Mouse (Mus musculus) intestine, embryonic 15.5 days (tissue): Measurements from ENCODE around the gene Klc2. TPM values are rescaled to one million over a fixed set of nuclear protein-coding genes. Genes with fewer than 3 reads are reported as not detected.
A peak's percentile ranks its signal among the peaks of the same experiment; 100 is the strongest.
"Not testable (repeated sequence)": the region's sequence is repeated elsewhere in the genome, so short reads cannot be mapped to it uniquely, and the experiment has no call there.

Source experiments
- ATAC-seq: fragments of 200-750 bp; cut with Nextera tagmentation; 2 replicates; pipeline ENCODE4 v1.8.0; 2017; ENCODE audit warnings: moderate TSS enrichment, moderate library complexity
- H3K27ac ChIP-seq: fragments of 300-500 bp; sonication (generic); 2 replicates; pipeline ENCODE4 v1.5.1; 2015; ENCODE audit warnings: mild to moderate bottlenecking, inconsistent platforms
- H3K27me3 ChIP-seq: fragments of 300-500 bp; sonication (generic); replicated peaks from 2 replicates; pipeline ENCODE4 v1.6.1; 2015; ENCODE audit warnings: inconsistent platforms
- H3K36me3 ChIP-seq: fragments of 300-500 bp; sonication (generic); 2 replicates; pipeline ENCODE4 v1.6.1; 2015; ENCODE audit warnings: inconsistent platforms
- H3K4me1 ChIP-seq: fragments of 300-500 bp; sonication (generic); replicated peaks from 2 replicates; pipeline ENCODE4 v1.6.1; 2015; ENCODE audit warnings: inconsistent platforms
- H3K4me2 ChIP-seq: fragments of 300-500 bp; sonication (generic); replicated peaks from 2 replicates; pipeline ENCODE4 v1.6.1; 2015; ENCODE audit warnings: mild to moderate bottlenecking, inconsistent platforms
- H3K4me3 ChIP-seq: fragments of 300-500 bp; sonication (generic); replicated peaks from 2 replicates; pipeline ENCODE4 v1.5.1; 2015; ENCODE audit warnings: inconsistent platforms
- H3K9ac ChIP-seq: fragments of 300-500 bp; sonication (generic); 2 replicates; pipeline ENCODE4 v1.6.1; 2015; ENCODE audit warnings: inconsistent platforms
- H3K9me3 ChIP-seq: fragments of 300-500 bp; sonication (generic); 2 replicates; pipeline ENCODE4 v1.6.1; 2016; ENCODE audit warnings: inconsistent platforms
- WGBS: fragments of 180-500 bp; shearing (Covaris S2); methylation state at CpG from one replicate; pipeline ENCODE4 v1.1.7; 2015; 5-methylcytosine and 5-hydroxymethylcytosine counted together
- polyA plus RNA-seq: library from polyadenylated mRNA; unstranded; fragments of >200 nt; fragmentation: Nextera tagmentation; extraction: Ambion mirVana; gene quantifications from 2 replicates; pipeline ENCODE4 v1.2.1, GENCODE M21; 2015

The Klc2 gene
- 12.1 and 16.6 TPM in 2 replicates for polyA plus RNA-seq

- Histone ChIP-seq H3K4me2 (peak within 1 kb of the TSS; percentile 72), H3K27ac (peak within 1 kb of the TSS; percentile 88), H3K4me1 (peaks cover 14% of the 10 kb centered on the region), H3K9me3 (no peaks in the 10 kb centered on the region), H3K9ac (peak within 1 kb of the TSS; percentile 75), H3K4me3 (peak within 1 kb of the TSS; percentile 88), H3K36me3 (no peaks in the 10 kb centered on the region), H3K27me3 (no peaks in the 10 kb centered on the region)
- WGBS, result under 1% methylated on average over 18 of the region's 18 CpGs
- ATAC-seq, result no peak
These were observed at the start of gene Klc2 for GRCm38 (mm10) chr19:5118384-5118698. Klc2 (minus strand) TSS chr19:5118560.

- no peaks in the 10 kb centered on the region for H3K27me3 ChIP-seq
- no peak overlapping the region for H3K4me2 ChIP-seq
- no peaks in the 10 kb centered on the region for H3K36me3 ChIP-seq
- no peaks in the 10 kb centered on the region for H3K9me3 ChIP-seq
- no peak overlapping the region for H3K27ac ChIP-seq
- no peaks in the 10 kb centered on the region for H3K4me1 ChIP-seq
- no peak overlapping the region for H3K9ac ChIP-seq
- H3K4me3 ChIP-seq, result no peak overlapping the region
- ATAC-seq, result no peak
- WGBS, result 86% methylated on average over 4 of the region's 4 CpGs
These were observed 49.1 kb upstream of the Klc2 start for GRCm38 (mm10) chr19:5167477-5167876.

- no peaks in the 10 kb centered on the region for H3K36me3 ChIP-seq
- no peak overlapping the region for H3K4me3 ChIP-seq
- ATAC-seq, result no peak
- H3K9ac ChIP-seq, result no peak overlapping the region
- H3K4me2 ChIP-seq, result no peak overlapping the region
- H3K27me3 ChIP-seq, result no peaks in the 10 kb centered on the region
- no peaks in the 10 kb centered on the region for H3K9me3 ChIP-seq
- WGBS, result 70% methylated on average over 2 of the region's 2 CpGs
- no peak overlapping the region for H3K27ac ChIP-seq
- no peaks in the 10 kb centered on the region for H3K4me1 ChIP-seq
These were observed 46.0 kb upstream of the Klc2 start for GRCm38 (mm10) chr19:5164380-5164779.

- 89% methylated on average over 3 of the region's 3 CpGs for WGBS
- no peaks in the 10 kb centered on the region for H3K27me3 ChIP-seq
- H3K4me3 ChIP-seq, result no peak overlapping the region
- no peaks in the 10 kb centered on the region for H3K4me1 ChIP-seq
- H3K9ac ChIP-seq, result no peak overlapping the region
- H3K4me2 ChIP-seq, result no peak overlapping the region
- no peaks in the 10 kb centered on the region for H3K9me3 ChIP-seq
- ATAC-seq, result no peak
- H3K27ac ChIP-seq, result no peak overlapping the region
- H3K36me3 ChIP-seq, result no peaks in the 10 kb centered on the region
These were observed 43.6 kb upstream of the Klc2 start for GRCm38 (mm10) chr19:5161913-5162312.

- no peaks in the 10 kb centered on the region for H3K4me1 ChIP-seq
- H3K27ac ChIP-seq, result no peak overlapping the region
- no peak overlapping the region for H3K4me3 ChIP-seq
- no peak for ATAC-seq
- 92% methylated on average over 6 of the region's 6 CpGs for WGBS
- H3K4me2 ChIP-seq, result no peak overlapping the region
- H3K9me3 ChIP-seq, result no peaks in the 10 kb centered on the region
- no peak overlapping the region for H3K9ac ChIP-seq
- peaks cover 10% of the 10 kb centered on the region; the same call in 1 of the 2 replicates for H3K36me3 ChIP-seq
- no peaks in the 10 kb centered on the region for H3K27me3 ChIP-seq
These were observed 33.9 kb upstream of the Klc2 start for GRCm38 (mm10) chr19:5152261-5152660.

- ATAC-seq, result no peak
- H3K27me3 ChIP-seq, result no peaks in the 10 kb centered on the region
- H3K4me1 ChIP-seq, result no peaks in the 10 kb centered on the region
- H3K9ac ChIP-seq, result no peak overlapping the region
- H3K9me3 ChIP-seq, result no peaks in the 10 kb centered on the region
- WGBS, result 86% methylated on average over 5 of the region's 5 CpGs
- H3K36me3 ChIP-seq, result peaks cover 10% of the 10 kb centered on the region; the same call in 1 of the 2 replicates
- no peak overlapping the region for H3K4me3 ChIP-seq
- H3K4me2 ChIP-seq, result no peak overlapping the region
- H3K27ac ChIP-seq, result no peak overlapping the region
These were observed 33.4 kb upstream of the Klc2 start for GRCm38 (mm10) chr19:5151741-5152140.

GRCm38 (mm10) chr19:5151331-5151730 is 33.0 kb upstream of the Klc2 start:
- H3K9me3 ChIP-seq, result no peaks in the 10 kb centered on the region
- no peak for ATAC-seq
- H3K27ac ChIP-seq, result no peak overlapping the region
- H3K4me1 ChIP-seq, result no peaks in the 10 kb centered on the region
- no peak overlapping the region for H3K4me3 ChIP-seq
- H3K27me3 ChIP-seq, result no peaks in the 10 kb centered on the region
- peaks cover 10% of the 10 kb centered on the region; the same call in 1 of the 2 replicates for H3K36me3 ChIP-seq
- 36% methylated on average over 3 of the region's 3 CpGs for WGBS
- H3K9ac ChIP-seq, result no peak overlapping the region
- no peak overlapping the region for H3K4me2 ChIP-seq

GRCm38 (mm10) chr19:5150358-5150757 is 32.0 kb upstream of the Klc2 start:
- Histone ChIP-seq H3K4me1 (no peaks in the 10 kb centered on the region), H3K27ac (no peak overlapping the region), H3K36me3 (peaks cover 10% of the 10 kb centered on the region; the same call in 1 of the 2 replicates), H3K9me3 (no peaks in the 10 kb centered on the region), H3K9ac (no peak overlapping the region), H3K4me3 (no peak overlapping the region), H3K4me2 (no peak overlapping the region), H3K27me3 (no peaks in the 10 kb centered on the region)
- no peak for ATAC-seq
- 92% methylated on average over 6 of the region's 6 CpGs for WGBS

GRCm38 (mm10) chr19:5149041-5149440 is 30.7 kb upstream of the Klc2 start:
- H3K27ac ChIP-seq, ATAC-seq, H3K4me3 ChIP-seq, H3K36me3 ChIP-seq, H3K27me3 ChIP-seq, H3K9me3 ChIP-seq, H3K9ac ChIP-seq, H3K4me2 ChIP-seq, H3K4me1 ChIP-seq: not testable (repeated sequence)
- 89% methylated on average over 6 of the region's 6 CpGs for WGBS

GRCm38 (mm10) chr19:5139640-5140039 is 21.3 kb upstream of the Klc2 start:
- H3K27ac ChIP-seq, result no peak overlapping the region
- 4% methylated on average over 2 of the region's 2 CpGs for WGBS
- H3K9me3 ChIP-seq, result no peaks in the 10 kb centered on the region
- H3K27me3 ChIP-seq, result no peaks in the 10 kb centered on the region
- ATAC-seq, result no peak
- H3K4me3 ChIP-seq, result no peak overlapping the region
- no peaks in the 10 kb centered on the region for H3K4me1 ChIP-seq
- H3K9ac ChIP-seq, result no peak overlapping the region
- peaks cover 8% of the 10 kb centered on the region for H3K36me3 ChIP-seq
- H3K4me2 ChIP-seq, result no peak overlapping the region

GRCm38 (mm10) chr19:5131237-5131636 is 12.9 kb upstream of the Klc2 start:
- no peaks in the 10 kb centered on the region for H3K4me1 ChIP-seq
- no peaks in the 10 kb centered on the region for H3K36me3 ChIP-seq
- ATAC-seq, result no peak
- no peaks in the 10 kb centered on the region for H3K9me3 ChIP-seq
- no peak overlapping the region for H3K4me3 ChIP-seq
- no peak overlapping the region for H3K27ac ChIP-seq
- 63% methylated on average over 4 of the region's 4 CpGs for WGBS
- no peak overlapping the region for H3K9ac ChIP-seq
- no peak overlapping the region for H3K4me2 ChIP-seq
- H3K27me3 ChIP-seq, result no peaks in the 10 kb centered on the region

- WGBS, result 29% methylated on average over 1 of the region's 1 CpGs
- no peaks in the 10 kb centered on the region for H3K36me3 ChIP-seq
- ATAC-seq, result no peak
These were observed 11.4 kb upstream of the Klc2 start for GRCm38 (mm10) chr19:5129770-5130169.

GRCm38 (mm10) chr19:5124055-5124614 is 5.8 kb upstream of the Klc2 start:
- ATAC-seq, result no peak
- WGBS, result 59% methylated on average over 7 of the region's 7 CpGs

More at GRCm38 (mm10) chr19:5129770-5130169, 11.4 kb upstream of the Klc2 start:
- no peaks in the 10 kb centered on the region for H3K27me3 ChIP-seq
- H3K4me2 ChIP-seq, result no peak overlapping the region
- H3K4me3 ChIP-seq, result no peak overlapping the region
- no peak overlapping the region for H3K27ac ChIP-seq
- H3K4me1 ChIP-seq, result no peaks in the 10 kb centered on the region
- H3K9ac ChIP-seq, result no peak overlapping the region
- no peaks in the 10 kb centered on the region for H3K9me3 ChIP-seq

More at GRCm38 (mm10) chr19:5124055-5124614, 5.8 kb upstream of the Klc2 start:
- Histone ChIP-seq H3K4me2 (no peak overlapping the region), H3K27ac (no peak overlapping the region), H3K9me3 (no peaks in the 10 kb centered on the region), H3K27me3 (no peaks in the 10 kb centered on the region), H3K9ac (no peak overlapping the region), H3K4me3 (no peak overlapping the region), H3K36me3 (no peaks in the 10 kb centered on the region), H3K4me1 (no peaks in the 10 kb centered on the region)
